ENCODE assay signal across 8 mouse cellular contexts in the genomic region with DNA sequence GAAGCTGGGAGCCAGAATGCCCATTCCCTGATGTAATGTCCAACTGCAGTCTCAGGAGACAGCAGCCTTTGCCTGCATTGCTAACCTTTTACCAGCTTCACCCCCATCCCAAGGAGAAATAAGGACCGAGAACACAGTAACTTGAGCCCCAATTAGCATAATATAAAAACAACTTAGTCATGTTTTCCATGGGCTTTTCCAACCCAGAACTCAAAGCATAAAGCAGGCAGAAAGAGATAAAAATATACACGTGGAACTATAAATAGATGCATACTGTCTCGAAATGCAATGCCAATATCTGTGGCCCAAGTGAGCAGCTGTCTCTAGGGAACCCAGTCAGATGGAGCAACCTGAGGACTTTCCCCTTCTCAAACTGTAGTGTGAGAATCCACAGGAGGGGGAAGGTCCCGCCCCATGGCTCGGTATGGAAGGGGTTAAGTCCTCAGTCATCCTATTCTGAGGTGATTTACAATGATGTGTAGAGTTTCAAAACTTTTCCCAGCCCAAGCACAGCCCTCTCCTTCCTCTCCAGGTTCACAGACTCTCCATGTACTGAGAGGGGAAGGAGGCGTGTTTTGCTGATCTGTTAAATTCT. TPM values are rescaled to one million over a fixed set of nuclear protein-coding genes. Genes with fewer than 3 reads are reported as not detected.
DNase-seq lines count a peak whose midpoint lies in the region; ATAC-seq and TF ChIP-seq lines count a peak whose summit lies in the region.

Gene Ccdc80, plus strand, starts transcription at position 266 of the 595 bp plus-strand sequence.

- no peak for TF ChIP-seq POLR2A in thymus, adult 2 months (IDR thresholded peaks at IDR 0.05; ENCODE audit: control insufficient read depth, extremely low read depth, insufficient read depth, low read length, poor library complexity)

- TF ChIP-seq CTCF in thymus, adult 2 months (IDR thresholded peaks at IDR 0.05; ENCODE audit: borderline replicate concordance, control insufficient read depth, extremely low read depth, insufficient read depth, low read length, poor library complexity) = no peak

- no peaks in the 10 kb centered on the region for H3K36me3 ChIP-seq in thymus, adult 2 months (ENCODE audit: control insufficient read depth, insufficient read depth, low read length)
- H3K36me3 ChIP-seq in embryonic facial prominence, embryonic 10.5 days (replicated peaks) = no peaks in the 10 kb centered on the region
- no peaks in the 10 kb centered on the region for H3K36me3 ChIP-seq in neural tube, embryonic 11.5 days (ENCODE audit: control insufficient read depth, insufficient read depth, low read length)

- ATAC-seq in neural tube, embryonic 11.5 days (ENCODE audit: insufficient read depth, low FRiP score, low TSS enrichment) = no peak

- DNase-seq in thymus, adult 2 months = no peak
- DNase-seq in thymus, postnatal 36 days = no peak
- peak; percentile 59 for DNase-seq in embryonic facial prominence, embryonic 10.5 days (ENCODE audit: low spot score)
- DNase-seq in heart, adult 8-10 months (ENCODE audit: low spot score) = peak; percentile 53
- DNase-seq in kidney, postnatal 4 days = peak; percentile 50 to 66
- DNase-seq in neural tube, embryonic 11.5 days (ENCODE audit: low spot score) = peak; percentile 29
- no peak for DNase-seq in spleen, adult 12 weeks (ENCODE audit: low spot score)
- no peak for DNase-seq in thymus, postnatal 14 days

- no peaks in the 10 kb centered on the region for H3K27me3 ChIP-seq in thymus, adult 2 months (ENCODE audit: control insufficient read depth, insufficient read depth, low read length)
- H3K27me3 ChIP-seq in embryonic facial prominence, embryonic 10.5 days (replicated peaks; ENCODE audit: low read depth, poor library complexity, severe bottlenecking) = no peaks in the 10 kb centered on the region
- no peaks in the 10 kb centered on the region for H3K27me3 ChIP-seq in neural tube, embryonic 11.5 days (ENCODE audit: control insufficient read depth, insufficient read depth, low read length)

- peak within 1 kb of the TSS; percentile 53 for H3K9ac ChIP-seq in neural tube, embryonic 11.5 days (ENCODE audit: low read length)

- 31% methylated on average over 6 of the region's 6 CpGs for WGBS in thymus, adult 2 months
- WGBS in embryonic facial prominence, embryonic 10.5 days = 32% methylated on average over 6 of the region's 6 CpGs
- 30% methylated on average over 6 of the region's 6 CpGs for WGBS in neural tube, embryonic 11.5 days

- H3K27ac ChIP-seq in thymus, adult 2 months (ENCODE audit: control insufficient read depth, insufficient read depth, low read length) = no peak within 1 kb of the TSS
- peak within 1 kb of the TSS; percentile 80 for H3K27ac ChIP-seq in embryonic facial prominence, embryonic 10.5 days (replicated peaks)
- peak within 1 kb of the TSS; percentile 36; the same call in 1 of the 2 replicates for H3K27ac ChIP-seq in neural tube, embryonic 11.5 days (ENCODE audit: low read depth, low read length)

- H3K4me1 ChIP-seq in thymus, adult 2 months (replicated peaks; ENCODE audit: control insufficient read depth, insufficient read depth, low read length) = no peaks in the 10 kb centered on the region
- peaks cover 30% of the 10 kb centered on the region for H3K4me1 ChIP-seq in embryonic facial prominence, embryonic 10.5 days
- no peaks in the 10 kb centered on the region for H3K4me1 ChIP-seq in neural tube, embryonic 11.5 days (ENCODE audit: control insufficient read depth, insufficient read depth, low read length)

- H3K4me2 ChIP-seq in neural tube, embryonic 11.5 days (ENCODE audit: low read depth) = peak within 1 kb of the TSS; percentile 46

- no peak within 1 kb of the TSS for H3K4me3 ChIP-seq in thymus, adult 2 months (ENCODE audit: control insufficient read depth, insufficient read depth, low read length)
- H3K4me3 ChIP-seq in embryonic facial prominence, embryonic 10.5 days = peak within 1 kb of the TSS; percentile 54
- peak within 1 kb of the TSS; percentile 27 for H3K4me3 ChIP-seq in neural tube, embryonic 11.5 days (ENCODE audit: low read depth, low read length)

- H3K9me3 ChIP-seq in embryonic facial prominence, embryonic 10.5 days = no peaks in the 10 kb centered on the region
- no peaks in the 10 kb centered on the region for H3K9me3 ChIP-seq in neural tube, embryonic 11.5 days (ENCODE audit: control insufficient read depth, low read length)

RNA-seq across cellular contexts. Expression of gene Ccdc80, which starts in this region (rescaled TPM):
- polyA plus RNA-seq in thymus, adult 2 months (2012; rRNA removed) = 5.9 and 11.6 TPM in 2 replicates
- polyA plus RNA-seq in embryonic facial prominence, embryonic 10.5 days (2016; fragmentation: Nextera tagmentation; extraction: Ambion mirVana) = 25.2 and 25.7 TPM in 2 replicates
- total RNA-seq in heart, adult 8-10 months (2022) = 10 to 100 TPM; 41.6 to 54.5 (median 48.7) TPM
- polyA plus RNA-seq in neural tube, embryonic 11.5 days (2014; fragmentation: Nextera tagmentation; extraction: Ambion mirVana) = 24.5 and 25.6 TPM in 2 replicates

Comparison
In these comparisons a context has a peak if more than half of its experiments do, and no peak if none do; other contexts are left out.
1. DNase-seq: peak in embryonic facial prominence, embryonic 10.5 days (single experiment), heart, adult 8-10 months (single experiment), kidney, postnatal 4 days (2 of 2) and neural tube, embryonic 11.5 days (single experiment); none in thymus, adult 2 months (single experiment), thymus, postnatal 36 days (0 of 2), spleen, adult 12 weeks (single experiment) and thymus, postnatal 14 days (single experiment).